Mouse (Mus musculus) embryonic fibroblast, embryonic 13.5 days (primary cell): Measurements from ENCODE around the gene Hoxa7. TPM values are rescaled to one million over a fixed set of nuclear protein-coding genes. Genes with fewer than 3 reads are reported as not detected.

ENCODE experiments used
- H3K27ac ChIP-seq: 2 replicates; pipeline ENCODE4 v1.5.1; 2012; ENCODE audit warnings: low read length, control low read depth, inconsistent platforms; ENCODE audit not compliant: insufficient read depth
- H3K4me1 ChIP-seq: 2 replicates; pipeline ENCODE4 v1.6.1; 2011; ENCODE audit warnings: low read length; ENCODE audit not compliant: control insufficient read depth, insufficient read depth
- H3K4me3 ChIP-seq: 2 replicates; pipeline ENCODE4 v1.5.1; 2011; ENCODE audit warnings: mild to moderate bottlenecking, control low read depth, low read length; ENCODE audit not compliant: insufficient read depth
- CTCF ChIP-seq: IDR thresholded peaks from 2 replicates; pipeline ENCODE4 v1.5.1; 2011; ENCODE audit warnings: mild to moderate bottlenecking, control low read depth, low read length, moderate library complexity, borderline replicate concordance; ENCODE audit not compliant: insufficient read depth
- POLR2A ChIP-seq: IDR thresholded peaks from 2 replicates; pipeline ENCODE4 v1.6.1; 2011; ENCODE audit warnings: low read depth, mild to moderate bottlenecking, control low read depth, low read length, moderate library complexity
- polyA plus RNA-seq: library from polyadenylated mRNA; stranded (reverse); fragments of >200 nt; gene quantifications from 2 replicates; pipeline ENCODE4 v1.2.4, GENCODE M21; 2011; ENCODE audit warnings: low read depth; ENCODE audit not compliant: missing spikeins, insufficient read length

Hoxa7 gene
- polyA plus RNA-seq, 1 experiment, result 15.8 TPM

- peak overlapping the region; percentile 79 for H3K27ac ChIP-seq
- H3K4me1 ChIP-seq, result 0 out of 2 replicates have a peak, but pooled peaks cover 2% of the 10 kb centered on the region
- peak overlapping the region; percentile 26 for H3K4me3 ChIP-seq
- no peak for TF ChIP-seq CTCF
- TF ChIP-seq POLR2A, result no peak
Measured at GRCm38 (mm10) chr6:52165441-52166370, 55.9 kb downstream of the Hoxa7 start.

- H3K27ac ChIP-seq, result peak within 1 kb of the TSS; percentile 79
- H3K4me1 ChIP-seq, result 0 out of 2 replicates have a peak, but pooled peaks cover 2% of the 10 kb centered on the region
- peak within 1 kb of the TSS; percentile 47 for H3K4me3 ChIP-seq
- TF ChIP-seq POLR2A (peak; percentile 35; the same call in 1 of the 2 replicates), CTCF (no peak)
Measured at GRCm38 (mm10) chr6:52164626-52165440, 56.8 kb downstream of the Hoxa7 start, which contains the start of gene Hoxa2. Gene Hoxa2, minus strand, starts transcription at chr6:52164831.

Other genes with a start within 250 kb of the Hoxa7 start
- 57.3 and 59.1 TPM in 2 replicates for gene Skap2, start 209.3 kb downstream of the Hoxa7 start, polyA plus RNA-seq
- gene Hoxa1, start 63.5 kb downstream of the Hoxa7 start, polyA plus RNA-seq, result 2.4 and 3.0 TPM in 2 replicates
- 4.3 and 4.8 TPM in 2 replicates for gene Hoxa2, start 57.0 kb downstream of the Hoxa7 start, polyA plus RNA-seq
- 0.23 TPM in 1 of 2 replicates, not detected in the other for gene 5730596B20Rik, start 44.4 kb downstream of the Hoxa7 start, polyA plus RNA-seq
- 3.0 and 4.2 TPM in 2 replicates for gene Hoxa4, start 30.1 kb downstream of the Hoxa7 start, polyA plus RNA-seq
- 11.9 and 18.6 TPM in 2 replicates for gene Hoxa5, start 17.3 kb downstream of the Hoxa7 start, polyA plus RNA-seq
- 2.8 and 4.2 TPM in 2 replicates for gene Hoxa6, start 13.1 kb downstream of the Hoxa7 start, polyA plus RNA-seq
- 10.2 and 13.5 TPM in 2 replicates for gene Hoxa3, start 8.5 kb downstream of the Hoxa7 start, polyA plus RNA-seq
- gene Gm28308, start 8.5 kb downstream of the Hoxa7 start, polyA plus RNA-seq, result 0.89 TPM in 1 of 2 replicates, not detected in the other
- 9.9 and 13.6 TPM in 2 replicates for gene Hoxa9, start 9.2 kb upstream of the Hoxa7 start, polyA plus RNA-seq
- 12.1 and 18.2 TPM in 2 replicates for gene Hoxa10, start 19.0 kb upstream of the Hoxa7 start, polyA plus RNA-seq
- 5.1 and 9.2 TPM in 2 replicates for gene Hoxa11, start 24.0 kb upstream of the Hoxa7 start, polyA plus RNA-seq
- gene Hoxa13, start 39.0 kb upstream of the Hoxa7 start, polyA plus RNA-seq, result 3.3 and 5.0 TPM in 2 replicates
- not detected in 2 replicates for gene Evx1, start 91.6 kb upstream of the Hoxa7 start, polyA plus RNA-seq